Mouse (Mus musculus) layer of hippocampus, adult 9-11 months (tissue): ENCODE results near the gene Rora.

ENCODE experiments used
- DNase-seq: peaks from one replicate; pipeline ENCODE4 v3.0.0; 2022

Gene Rora

DNA sequence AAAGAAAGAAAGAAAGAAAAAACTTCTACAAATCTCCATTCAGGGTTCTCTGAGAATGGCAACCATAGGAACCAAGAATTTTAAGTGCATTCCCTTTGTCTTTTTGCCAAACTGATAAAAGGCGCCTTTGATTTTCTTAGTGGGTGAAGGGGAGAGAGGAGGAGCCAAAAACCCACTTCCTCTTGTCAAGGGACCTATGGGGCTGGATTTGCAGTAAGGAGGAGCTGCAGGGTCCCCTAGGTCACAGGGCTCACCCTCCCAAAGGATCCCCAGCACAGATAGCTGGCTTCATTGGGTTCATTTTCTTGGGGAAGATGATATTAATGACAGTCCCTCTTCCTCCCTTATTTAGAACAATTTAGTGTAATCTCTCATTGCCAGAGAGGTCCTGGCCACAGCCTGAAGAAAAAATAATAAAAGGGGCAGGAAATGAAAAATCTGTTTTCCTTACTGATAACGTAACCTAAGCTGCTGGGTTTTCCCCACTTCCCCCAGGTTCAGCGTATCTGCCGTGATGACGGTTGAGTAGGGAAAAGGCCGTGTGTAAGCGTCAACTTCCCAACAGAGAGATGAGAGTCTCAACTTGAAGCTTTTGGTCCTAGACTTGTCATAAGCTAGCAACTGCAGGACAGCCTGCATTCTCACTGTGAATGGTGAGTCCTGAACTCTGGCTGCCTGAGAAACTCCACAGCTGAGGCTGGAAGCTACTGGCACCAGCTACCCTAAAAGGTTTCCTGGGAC lies 511.7 kb downstream of the Rora start:
- DNase-seq: no peak

DNA sequence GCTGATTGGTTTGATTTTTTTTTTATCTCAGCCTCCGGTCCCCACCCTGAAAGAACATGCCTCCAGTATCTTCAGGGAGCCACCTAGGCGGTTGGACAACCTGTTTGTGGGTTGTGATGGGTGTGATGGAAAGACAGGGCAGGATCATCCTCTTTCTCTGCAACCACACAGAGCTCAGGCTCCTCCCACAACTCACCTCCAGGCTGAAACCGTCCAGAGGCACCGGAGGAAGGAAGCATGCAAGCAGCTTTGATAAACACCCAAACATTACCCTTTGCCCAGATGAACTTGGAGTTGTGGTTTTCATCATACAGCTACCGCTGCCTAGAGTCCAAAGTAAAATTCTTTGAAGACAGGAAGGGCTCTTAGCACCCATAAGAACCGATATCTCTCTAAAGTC lies 520.5 kb downstream of the Rora start:
- no peak for DNase-seq

DNA sequence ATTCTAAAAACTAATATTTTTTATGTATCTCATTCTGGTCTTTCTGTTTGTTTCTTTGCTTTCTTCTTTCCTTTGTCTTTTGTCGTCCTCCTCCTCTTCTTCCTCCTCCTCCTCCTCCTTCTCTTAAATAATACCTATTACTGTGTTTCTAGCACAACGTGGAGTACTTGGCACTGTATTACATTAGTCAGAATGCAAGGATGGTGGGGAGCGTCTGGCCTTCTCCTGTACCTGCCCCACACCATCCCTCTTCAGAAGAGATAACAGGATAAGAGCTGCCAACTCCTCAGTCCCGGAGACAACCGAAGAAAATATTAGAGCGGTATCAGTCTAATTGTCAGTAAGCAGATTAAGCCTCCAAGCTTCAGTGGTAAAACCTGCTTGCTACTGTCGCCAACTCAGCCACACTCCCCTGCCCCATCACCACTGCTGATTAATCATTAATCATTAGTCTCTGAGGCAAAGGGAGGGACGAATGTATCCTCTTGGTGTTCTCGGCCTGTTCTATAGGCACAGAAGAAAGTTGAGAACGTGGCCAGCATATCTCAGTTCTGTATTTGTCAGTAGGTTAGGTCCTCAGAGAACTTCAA lies 521.0 kb downstream of the Rora start:
- DNase-seq: no peak

DNA sequence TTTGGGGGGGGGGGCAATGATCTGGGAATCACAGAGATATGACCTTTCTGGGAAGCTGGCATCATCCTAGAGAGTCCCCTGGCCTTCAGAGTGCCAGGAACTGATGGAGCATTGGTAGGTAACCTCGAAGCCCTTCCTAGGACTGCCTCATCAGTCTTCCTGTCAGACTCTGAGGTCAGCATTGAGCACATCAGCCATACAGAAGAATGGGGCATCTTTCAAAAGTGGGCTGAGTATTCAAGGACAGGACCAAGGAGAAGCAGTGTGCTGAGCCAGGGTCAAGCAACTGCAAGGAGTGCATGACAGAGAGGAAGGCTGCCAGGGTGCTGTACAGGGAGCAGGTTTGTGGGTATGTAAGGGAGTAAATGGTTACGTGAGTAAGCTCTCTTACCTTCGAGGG lies 523.4 kb downstream of the Rora start:
- no peak for DNase-seq

DNA sequence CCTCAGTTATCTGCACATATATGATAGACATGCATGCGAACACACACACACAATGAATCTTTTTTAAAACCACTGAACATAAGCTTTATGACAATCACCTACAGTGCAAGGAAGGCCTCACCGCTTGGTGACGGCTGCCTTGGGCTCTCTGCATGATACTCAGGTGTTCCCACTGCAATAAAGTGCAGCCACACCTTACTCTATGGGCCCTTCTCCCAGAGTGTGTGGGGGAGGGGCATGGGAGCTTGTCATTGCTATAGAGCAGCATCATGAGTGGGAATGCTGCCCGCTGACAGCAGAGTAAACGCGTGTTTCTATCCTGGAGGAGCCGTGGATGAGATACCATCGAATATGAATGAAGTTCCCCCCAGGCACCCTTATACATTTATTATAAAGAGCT lies 525.6 kb downstream of the Rora start:
- DNase-seq: no peak

DNA sequence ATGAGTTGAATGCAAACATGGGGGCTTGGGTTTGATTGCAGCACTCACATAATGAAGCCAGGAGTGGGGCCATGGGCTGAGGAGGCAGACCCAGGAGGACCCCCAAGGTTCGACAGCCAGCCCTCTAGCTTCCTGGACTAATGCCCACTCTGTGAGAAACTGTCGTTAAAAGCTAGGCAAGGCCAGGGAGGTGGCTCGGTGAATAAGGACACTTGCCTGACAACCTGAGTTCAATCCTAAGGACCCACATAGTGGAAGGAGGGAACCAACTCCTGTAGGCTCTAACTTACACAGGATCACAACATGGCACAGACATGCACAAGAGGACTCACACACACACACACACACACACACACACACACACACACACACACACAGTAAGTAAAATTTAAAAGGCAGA lies 527.4 kb downstream of the Rora start:
- no peak for DNase-seq

DNA sequence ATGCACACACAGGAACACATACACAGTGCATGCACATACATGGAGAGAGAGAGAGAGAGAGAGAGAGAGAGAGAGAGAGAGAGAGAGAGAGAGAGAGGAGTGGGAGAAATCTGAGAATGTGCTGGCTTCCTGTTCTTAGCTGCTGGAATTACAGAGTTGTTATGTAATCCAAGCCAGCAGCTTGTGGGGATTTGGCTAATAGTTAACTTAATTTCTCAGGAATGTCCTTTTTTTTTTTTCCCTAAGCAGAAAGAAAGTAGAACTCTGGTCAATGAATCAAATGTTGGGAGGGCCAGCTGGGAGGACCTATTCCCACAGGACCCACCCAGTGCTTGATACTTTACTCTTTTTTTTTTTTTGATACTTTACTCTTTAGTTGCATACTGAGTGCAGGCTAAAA lies 527.8 kb downstream of the Rora start:
- DNase-seq: no peak

DNA sequence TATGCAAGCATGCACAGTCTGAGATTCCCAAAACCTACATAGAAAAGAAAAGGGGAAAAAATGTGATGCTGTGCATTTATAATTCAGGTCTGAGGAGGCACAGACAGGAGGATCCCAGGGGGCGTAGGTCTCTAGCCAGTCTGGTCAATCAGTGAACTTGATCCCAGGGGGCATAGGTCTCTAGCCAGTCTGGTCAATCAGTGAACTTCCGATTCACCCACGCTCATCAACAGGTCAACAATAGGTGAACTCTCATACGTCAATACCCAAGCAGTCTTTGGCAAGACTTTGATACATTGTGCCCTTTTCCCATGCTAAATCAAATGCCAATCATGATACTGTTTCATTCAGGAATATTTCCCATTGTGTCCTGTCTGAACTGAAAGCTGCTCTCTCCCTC lies 530.3 kb downstream of the Rora start:
- no peak for DNase-seq

DNA sequence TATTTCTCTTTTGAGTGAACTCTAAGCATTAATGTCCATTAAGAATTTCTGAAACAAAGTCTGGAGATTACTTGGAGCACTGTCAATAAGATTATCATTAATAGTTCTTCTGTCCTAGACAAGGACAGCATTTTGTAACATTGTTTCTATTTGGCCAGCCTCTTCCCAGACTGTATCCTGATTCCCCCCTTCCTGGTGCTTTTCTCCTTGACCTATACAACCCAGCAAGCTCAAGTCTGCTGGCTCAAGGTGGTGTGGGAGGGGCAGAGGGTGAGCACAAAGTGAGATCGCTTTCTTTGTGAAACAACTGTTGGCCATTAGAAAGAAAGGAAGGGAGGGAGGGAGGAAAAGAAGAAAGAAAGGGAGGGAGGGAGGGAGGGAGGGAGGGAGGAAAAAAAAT lies 537.1 kb downstream of the Rora start:
- no peak for DNase-seq

DNA sequence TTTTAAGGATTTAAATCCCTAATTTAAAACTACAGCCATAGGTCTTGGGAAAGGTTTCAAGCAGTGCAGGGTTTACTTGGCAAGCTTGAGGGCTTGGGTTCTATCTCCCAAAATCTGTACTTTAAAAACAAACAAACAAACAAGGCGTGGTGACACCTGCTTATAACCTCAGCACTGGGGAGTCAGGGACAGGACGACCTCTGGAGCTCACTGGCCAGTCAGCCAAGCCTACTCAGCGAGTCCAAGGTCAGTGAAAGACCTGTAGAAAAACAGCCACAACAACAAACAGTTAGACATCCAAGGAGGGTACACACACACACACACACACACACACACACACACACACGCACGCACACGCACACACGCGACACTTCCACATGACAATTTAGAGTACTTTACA lies 538.9 kb downstream of the Rora start:
- no peak for DNase-seq

DNA sequence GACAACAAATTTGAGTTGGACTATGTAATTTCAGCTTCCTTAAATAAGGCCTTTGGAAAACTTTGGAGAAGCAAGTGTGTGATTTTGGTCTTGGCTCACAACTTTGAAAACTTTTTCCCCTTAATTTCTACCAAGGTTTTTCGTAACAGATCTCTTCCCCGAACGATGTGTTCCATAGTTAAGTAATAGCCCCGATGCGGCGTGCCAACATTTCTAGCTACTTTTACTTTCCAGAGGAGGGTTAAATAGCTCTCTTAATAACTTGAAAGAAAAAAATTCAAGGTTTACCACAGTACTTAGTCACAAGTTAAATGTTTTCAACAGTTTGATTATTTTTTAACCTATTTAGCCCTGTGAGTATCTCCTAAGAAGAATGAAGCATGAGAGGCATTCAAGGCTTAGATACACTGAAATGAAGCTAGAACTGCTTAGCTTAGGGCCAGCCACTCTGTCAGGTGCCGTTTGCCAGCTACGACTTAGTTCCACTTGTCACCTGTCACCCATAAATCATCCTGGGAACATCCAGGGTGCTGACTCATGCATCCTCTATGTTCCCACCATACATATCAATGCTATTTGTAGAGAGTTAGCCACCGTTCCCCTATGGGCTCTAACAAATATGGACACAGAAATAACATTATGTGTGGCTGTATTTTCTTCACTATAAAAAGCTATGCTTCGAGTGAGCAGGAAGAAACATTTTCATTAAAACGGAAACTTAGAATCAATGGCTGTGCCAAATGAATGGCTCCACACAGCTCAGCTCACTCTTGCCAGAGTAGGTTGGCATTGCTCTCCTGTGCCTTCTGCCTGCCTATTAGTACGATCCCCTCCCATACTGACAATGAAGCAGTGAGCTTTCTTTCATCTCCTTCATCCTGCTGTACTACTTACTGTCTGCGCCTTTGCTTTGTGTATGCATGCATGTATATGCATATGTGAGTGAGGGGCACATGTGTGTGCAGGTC lies 541.3 kb downstream of the Rora start:
- DNase-seq: no peak

DNA sequence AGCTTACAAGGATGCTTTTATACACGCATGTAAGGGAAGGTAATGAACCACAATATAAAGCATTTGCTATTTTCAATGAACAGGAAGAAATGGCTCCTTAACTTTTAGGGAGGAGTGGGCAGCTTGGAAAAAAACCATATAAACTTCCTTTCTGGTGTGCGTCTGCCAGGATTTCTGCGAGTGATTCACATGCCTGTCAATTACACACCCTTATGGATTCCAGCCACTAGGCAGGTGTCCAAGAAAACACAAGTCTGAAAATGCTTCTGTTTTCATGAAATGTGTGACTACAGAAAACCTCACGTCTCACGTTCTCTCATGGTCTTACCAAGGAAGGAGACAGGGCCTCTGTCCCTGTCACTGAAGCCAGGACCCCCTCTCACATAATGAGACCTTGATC lies 560.2 kb downstream of the Rora start:
- peak; percentile 13 for DNase-seq

DNA sequence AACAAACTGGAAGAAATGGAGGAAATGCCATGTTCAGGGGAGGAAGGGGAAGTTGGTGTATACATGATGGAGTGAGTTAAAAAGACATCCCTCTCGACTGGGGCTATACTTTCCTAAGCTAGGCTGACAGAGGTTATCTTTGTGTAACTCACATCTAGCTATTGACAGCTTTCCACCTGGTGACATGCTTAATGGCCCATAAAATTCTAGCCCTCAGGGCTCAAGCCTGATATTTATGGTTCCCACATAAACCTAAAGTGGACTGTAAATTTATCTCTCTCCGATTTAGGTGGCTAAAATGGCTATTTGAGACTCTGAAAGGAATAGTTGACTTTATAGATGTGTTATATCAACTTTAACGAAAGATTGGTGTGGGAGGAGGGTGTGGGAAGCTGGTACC lies 571.3 kb downstream of the Rora start:
- DNase-seq: no peak

DNA sequence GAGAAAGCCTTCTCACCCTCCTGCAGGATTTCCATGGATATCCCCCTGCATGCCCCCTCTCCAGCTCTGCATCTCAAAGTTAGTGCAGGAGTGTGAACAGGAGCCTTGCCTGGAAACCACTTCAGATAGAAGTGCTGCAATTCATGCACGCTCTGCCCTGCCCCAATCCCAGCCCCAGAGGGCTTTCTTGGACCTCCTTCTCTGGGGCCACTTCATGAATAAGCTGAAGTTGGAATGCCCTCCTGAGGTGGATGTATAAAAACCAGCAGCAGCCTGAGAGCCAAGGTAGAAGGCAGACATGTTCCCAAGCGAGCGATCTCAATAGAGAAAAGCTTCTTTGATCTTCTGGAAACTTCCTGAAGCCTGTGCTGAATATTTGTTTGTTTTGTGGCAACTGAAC lies 572.8 kb downstream of the Rora start:
- no peak for DNase-seq

DNA sequence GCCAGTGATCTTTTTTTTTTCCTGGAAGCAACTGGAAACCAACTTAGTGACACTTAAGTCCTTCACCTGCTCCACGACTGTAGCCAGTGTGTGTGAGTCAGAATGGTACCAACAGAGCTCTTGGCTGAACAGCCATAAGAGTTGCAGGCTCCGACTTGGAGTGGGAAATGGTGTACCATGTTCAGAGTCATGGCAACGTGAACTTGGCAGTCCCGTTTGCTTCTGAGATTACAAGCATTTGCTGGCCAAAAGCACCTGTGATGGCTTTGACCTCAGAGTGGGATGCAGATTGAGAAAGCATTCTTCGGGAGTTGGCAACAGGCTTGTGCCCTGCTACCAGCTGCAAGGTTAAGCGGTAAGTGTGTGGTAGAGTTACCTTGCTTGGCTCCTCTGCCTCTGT lies 574.2 kb downstream of the Rora start:
- DNase-seq: no peak

DNA sequence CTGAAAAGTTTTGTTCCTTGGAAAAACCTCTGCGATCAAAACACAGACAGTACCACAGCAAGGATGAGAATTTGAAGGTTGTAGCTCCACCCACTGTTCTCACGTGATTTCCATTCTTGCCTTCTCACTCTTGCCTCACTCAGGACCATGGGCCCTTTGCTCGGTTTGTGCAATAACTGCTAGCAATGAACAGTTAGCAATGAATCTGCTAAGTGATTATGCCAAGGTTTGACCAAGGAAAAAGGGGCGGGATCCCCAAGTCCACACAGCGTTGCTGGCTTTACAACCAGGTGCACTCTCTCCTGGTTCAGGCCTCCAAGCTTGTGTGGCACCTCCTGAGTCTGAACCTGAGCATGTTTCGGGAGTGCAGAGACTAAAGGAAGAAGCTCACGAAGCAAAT lies 576.3 kb downstream of the Rora start:
- DNase-seq: no peak

DNA sequence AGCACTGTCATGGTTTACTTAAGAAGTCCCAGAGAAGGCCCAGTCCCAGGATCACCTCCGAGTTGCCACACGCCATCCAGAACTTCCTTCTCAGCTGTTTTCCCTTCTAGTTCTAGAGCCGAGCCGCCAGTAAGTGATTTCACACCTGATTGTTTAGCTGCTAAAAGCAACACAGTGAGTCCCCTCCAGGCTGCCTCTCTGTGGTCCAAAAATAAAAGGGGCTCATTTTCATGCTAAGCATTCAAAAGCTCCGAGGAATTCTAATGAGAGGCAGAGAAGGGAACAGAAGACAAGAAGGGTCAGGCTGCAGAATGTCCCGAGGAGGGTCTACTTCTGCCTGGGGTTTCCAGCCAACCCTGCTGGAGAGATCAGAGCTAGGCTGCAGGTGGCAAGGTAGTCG lies 580.9 kb downstream of the Rora start:
- DNase-seq: no peak

DNA sequence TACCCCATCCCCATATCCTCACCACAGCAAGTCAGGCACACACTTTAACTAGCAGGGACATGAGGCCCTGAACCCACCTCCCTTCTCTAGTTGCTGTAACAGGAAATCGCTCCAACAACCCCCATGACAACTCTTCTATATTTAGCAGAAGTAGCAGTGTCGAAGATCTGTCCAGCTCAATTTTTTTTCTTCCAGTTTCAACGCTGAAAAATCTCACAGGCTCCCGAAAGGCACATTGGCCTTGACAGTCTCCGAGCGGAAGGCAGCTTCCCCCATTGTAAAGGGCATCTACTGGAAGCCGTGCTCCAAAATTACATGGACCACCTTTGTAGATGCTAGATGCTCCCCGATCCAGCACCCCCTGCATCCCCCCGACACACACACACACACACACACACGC lies 583.7 kb downstream of the Rora start:
- no peak for DNase-seq

DNA sequence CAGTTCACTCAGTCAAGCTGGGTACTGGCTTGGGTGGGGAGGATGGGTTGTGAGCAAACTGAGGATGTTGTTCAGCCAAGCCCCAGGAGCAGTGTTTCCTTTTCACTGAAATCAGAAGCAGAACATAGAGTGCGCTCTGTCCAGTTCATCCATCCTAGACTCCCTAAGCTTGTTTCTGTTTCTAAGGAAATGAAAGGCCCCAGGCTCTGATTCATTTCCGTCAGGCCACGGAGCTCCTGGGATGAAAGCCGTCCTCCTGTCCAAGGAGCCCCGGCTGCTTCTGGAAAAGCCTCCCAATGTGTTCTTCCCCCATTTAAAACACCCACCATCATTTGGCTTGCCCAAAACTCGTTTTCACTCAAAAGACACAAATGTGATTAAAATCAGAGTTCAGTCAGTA lies 589.0 kb downstream of the Rora start:
- DNase-seq: no peak

DNA sequence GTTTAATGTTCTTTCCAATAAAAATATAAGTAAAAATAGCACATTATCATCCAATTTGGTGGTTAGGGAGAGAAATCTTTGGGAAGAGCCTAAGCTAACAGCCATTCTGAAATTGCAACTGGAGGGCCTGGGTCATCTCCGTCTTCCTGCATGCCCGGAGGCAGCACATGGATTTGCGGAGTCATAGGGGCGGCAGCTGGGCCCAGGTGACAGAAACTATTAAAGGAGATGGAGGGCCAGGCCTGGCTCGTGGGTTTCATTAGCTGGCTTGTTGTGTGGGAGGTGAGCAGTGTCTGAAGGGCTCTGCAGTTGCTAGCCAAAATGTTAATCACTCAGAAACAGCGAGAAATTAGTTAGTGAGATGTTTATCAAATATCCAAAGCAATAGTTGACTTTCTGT lies 590.0 kb downstream of the Rora start:
- no peak for DNase-seq

DNA sequence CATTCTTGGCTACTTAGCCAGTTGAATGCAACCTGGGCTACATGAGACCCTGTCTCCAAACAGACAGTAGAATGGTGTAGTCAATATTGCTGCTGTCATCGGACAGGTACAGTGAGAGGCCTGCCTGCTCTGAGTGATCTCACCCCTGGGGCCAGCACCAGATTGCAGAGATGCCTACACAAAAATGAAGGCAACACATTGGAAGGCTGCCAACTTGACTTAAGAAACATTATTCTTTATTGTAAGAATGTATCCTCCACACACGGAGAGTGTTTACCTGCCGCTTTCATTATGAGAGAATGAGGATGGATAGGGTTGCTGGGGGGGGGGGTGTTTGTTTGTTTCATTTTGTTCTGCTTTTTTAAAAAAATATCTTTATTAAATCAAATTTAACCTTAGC lies 592.6 kb downstream of the Rora start:
- no peak for DNase-seq

DNA sequence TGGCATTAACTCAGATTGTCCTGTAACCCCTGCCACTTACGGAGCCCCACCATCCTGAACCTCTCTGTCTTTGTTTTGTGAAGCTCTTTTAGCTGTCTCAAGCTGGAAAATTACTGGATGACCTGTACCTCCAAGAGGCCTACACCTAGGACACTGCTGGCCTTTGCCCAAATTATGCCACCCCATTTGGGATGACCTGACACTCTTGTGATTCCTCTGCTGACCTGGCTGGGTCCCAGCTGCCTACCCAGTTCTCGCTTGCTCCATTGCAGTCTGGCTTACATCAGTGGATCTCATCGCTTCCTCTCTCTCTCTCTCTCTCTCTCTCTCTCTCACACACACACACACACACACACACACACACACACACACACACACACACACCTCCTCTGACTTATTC lies 596.0 kb downstream of the Rora start:
- no peak for DNase-seq

DNA sequence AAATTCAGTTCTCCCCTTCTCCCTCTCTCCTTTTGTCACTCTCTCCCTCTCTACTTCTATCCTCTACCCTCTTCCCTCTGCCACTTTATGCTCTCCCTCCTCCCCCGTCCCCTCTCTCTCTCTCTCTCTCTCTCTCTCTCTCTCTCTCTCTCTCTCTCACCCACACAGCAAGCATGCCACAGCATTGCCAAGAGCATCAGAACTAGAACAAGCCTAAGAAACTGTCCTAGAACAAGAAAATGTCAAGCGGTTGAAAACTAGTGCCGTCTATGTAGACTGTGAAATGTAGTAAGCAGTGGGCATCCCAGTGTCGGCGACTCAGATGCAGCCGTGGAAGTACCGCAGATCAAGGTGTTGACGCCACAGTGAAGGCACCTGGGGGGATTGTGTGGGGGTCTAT lies 596.7 kb downstream of the Rora start:
- no peak for DNase-seq

DNA sequence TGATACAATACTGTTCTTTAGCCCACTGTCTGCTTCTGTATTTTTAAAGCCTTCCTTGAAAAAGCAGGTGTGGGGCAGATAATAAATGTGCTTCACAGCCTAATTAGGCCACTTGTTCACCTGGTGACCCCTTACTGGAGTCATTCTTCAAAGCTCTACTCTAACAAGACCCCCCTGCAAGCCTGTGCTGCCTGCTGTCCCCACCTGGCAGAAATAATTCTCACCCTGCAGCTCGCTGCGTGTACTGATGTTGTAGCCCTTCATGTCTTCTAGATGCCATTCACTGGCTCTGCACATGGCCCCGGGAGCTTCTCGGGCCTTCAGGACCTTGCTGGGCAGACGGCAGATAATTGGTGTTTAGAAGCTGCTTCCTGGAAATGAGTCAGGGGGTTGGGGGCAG lies 604.9 kb downstream of the Rora start:
- DNase-seq: no peak
